In genomic region chr10:117185399-117186089, GRCm38 (mm10) we compare ENCODE assay signal across 27 mouse cellular contexts. TPM values are rescaled to one million over a fixed set of nuclear protein-coding genes. Genes with fewer than 3 reads are reported as not detected.
DNase-seq lines count a peak whose midpoint lies in the region; ATAC-seq and TF ChIP-seq lines count a peak whose summit lies in the region.
"Had no signal": no experiment of that assay in that cellular context is flagged by ENCODE, and none has a peak within 500 bp of the region (broad histone marks: within the 10 kb centered on the region; RNA-seq: fewer than 3 reads in every experiment).

No protein-coding gene starts in this region.

- H3K9me3 ChIP-seq in heart, postnatal 0 days (replicated peaks; ENCODE audit: control insufficient read depth, low read length) = no peaks in the 10 kb centered on the region
- H3K9me3 ChIP-seq in stomach, embryonic 15.5 days = no peaks in the 10 kb centered on the region
- H3K9me3 ChIP-seq in stomach, postnatal 0 days (ENCODE audit: control insufficient read depth, low read length) = no peaks in the 10 kb centered on the region
- H3K9me3 ChIP-seq: embryonic facial prominence, embryonic 12.5 days; forebrain, embryonic 15.5 days; heart, embryonic 15.5 days; hindbrain, embryonic 13.5 days had no signal

- H3K4me3 ChIP-seq in heart, postnatal 0 days (ENCODE audit: low read depth, low read length) = no peak overlapping the region
- H3K4me3 ChIP-seq in stomach, embryonic 15.5 days (replicated peaks) = no peak overlapping the region
- H3K4me3 ChIP-seq in stomach, postnatal 0 days (ENCODE audit: low read depth, low read length) = no peak overlapping the region
- H3K4me3 ChIP-seq: embryonic facial prominence, embryonic 12.5 days; forebrain, embryonic 15.5 days; heart, embryonic 15.5 days; hindbrain, embryonic 13.5 days had no signal

- no peak overlapping the region for H3K9ac ChIP-seq in heart, postnatal 0 days (replicated peaks; ENCODE audit: low read depth, low read length)
- H3K9ac ChIP-seq in stomach, embryonic 15.5 days = no peak overlapping the region
- no peak overlapping the region for H3K9ac ChIP-seq in stomach, postnatal 0 days (ENCODE audit: low read length)
- H3K9ac ChIP-seq: embryonic facial prominence, embryonic 12.5 days; forebrain, embryonic 15.5 days; heart, embryonic 15.5 days; hindbrain, embryonic 13.5 days had no signal

- 41% methylated on average over 9 of the region's 9 CpGs for WGBS in heart, postnatal 0 days
- 38% methylated on average over 9 of the region's 9 CpGs for WGBS in stomach, embryonic 15.5 days
- WGBS in stomach, postnatal 0 days = 35% methylated on average over 9 of the region's 9 CpGs

- ATAC-seq in heart, postnatal 0 days (ENCODE audit: insufficient read depth, low read depth) = peak; percentile 50; the same call in 1 of the 2 replicates
- ATAC-seq in stomach, embryonic 15.5 days (ENCODE audit: insufficient read depth, low FRiP score, low read depth) = no peak
- no peak for ATAC-seq in stomach, postnatal 0 days (ENCODE audit: low FRiP score, low TSS enrichment)
- ATAC-seq in cerebellum, adult (ENCODE audit: insufficient number of reproducible peaks, low FRiP score, low TSS enrichment) = no peak
- ATAC-seq: CD4-positive, CD25-positive, alpha-beta regulatory T cell, adult 4 months; forebrain, embryonic 15.5 days; hindbrain, postnatal 0 days had no signal

- no peak for TF ChIP-seq EP300 in heart, postnatal 0 days (IDR thresholded peaks at IDR 0.05; ENCODE audit: low read depth)
- TF ChIP-seq EP300 in stomach, postnatal 0 days (optimal IDR thresholded peaks at IDR 0.05) = no peak

- H3K4me1 ChIP-seq in heart, postnatal 0 days (ENCODE audit: control insufficient read depth, insufficient read depth) = peaks cover 6% of the 10 kb centered on the region; the same call in 1 of the 2 replicates
- H3K4me1 ChIP-seq in stomach, embryonic 15.5 days = no peaks in the 10 kb centered on the region
- H3K4me1 ChIP-seq in stomach, postnatal 0 days (replicated peaks; ENCODE audit: control insufficient read depth, insufficient read depth) = no peaks in the 10 kb centered on the region
- H3K4me1 ChIP-seq: embryonic facial prominence, embryonic 12.5 days; forebrain, embryonic 15.5 days; hindbrain, embryonic 13.5 days had no signal

- DNase-seq in adrenal gland, adult 2 months = peak; percentile 16
- no peak for DNase-seq in adrenal gland, adult 8-10 months
- no peak for DNase-seq in heart, postnatal 0 days (ENCODE audit: low spot score)
- DNase-seq in heart, postnatal 14 days = no peak
- DNase-seq in stomach, postnatal 0 days (ENCODE audit: low spot score) = no peak
- DNase-seq in urinary bladder, postnatal 36 days (ENCODE audit: low spot score in 2 of 2) = no peak
- DNase-seq: B cell, adult 2 months; cerebellum, adult 11-12 months; cerebellum, adult 9-10 months; cerebellum, postnatal 25 days; gastrocnemius, postnatal 36 days; heart, adult 11 months had no signal

- no peaks in the 10 kb centered on the region for H3K27me3 ChIP-seq in heart, postnatal 0 days (ENCODE audit: control insufficient read depth, insufficient read depth, low read length)
- H3K27me3 ChIP-seq in stomach, embryonic 15.5 days (replicated peaks) = no peaks in the 10 kb centered on the region
- H3K27me3 ChIP-seq in stomach, postnatal 0 days (ENCODE audit: control insufficient read depth, insufficient read depth, low read length) = no peaks in the 10 kb centered on the region
- H3K27me3 ChIP-seq: embryonic facial prominence, embryonic 12.5 days; forebrain, embryonic 15.5 days; heart, embryonic 15.5 days; hindbrain, embryonic 13.5 days had no signal

- no peak overlapping the region for H3K4me2 ChIP-seq in heart, postnatal 0 days (ENCODE audit: low read depth, low read length)
- no peak overlapping the region for H3K4me2 ChIP-seq in stomach, embryonic 15.5 days
- no peak overlapping the region for H3K4me2 ChIP-seq in stomach, postnatal 0 days (replicated peaks; ENCODE audit: low read depth)
- H3K4me2 ChIP-seq: embryonic facial prominence, embryonic 12.5 days; forebrain, embryonic 15.5 days; heart, embryonic 15.5 days; hindbrain, embryonic 13.5 days had no signal

- no peaks in the 10 kb centered on the region for H3K36me3 ChIP-seq in heart, postnatal 0 days (replicated peaks; ENCODE audit: control insufficient read depth, insufficient read depth, low read length)
- no peaks in the 10 kb centered on the region for H3K36me3 ChIP-seq in stomach, embryonic 15.5 days
- H3K36me3 ChIP-seq in stomach, postnatal 0 days (ENCODE audit: control insufficient read depth, insufficient read depth, low read length) = no peaks in the 10 kb centered on the region
- H3K36me3 ChIP-seq: embryonic facial prominence, embryonic 12.5 days; forebrain, embryonic 15.5 days; heart, embryonic 15.5 days; hindbrain, embryonic 13.5 days had no signal

- TF ChIP-seq CTCF in heart, postnatal 0 days (IDR thresholded peaks at IDR 0.05; ENCODE audit: low read depth) = no peak
- TF ChIP-seq CTCF in stomach, postnatal 0 days (IDR thresholded peaks at IDR 0.05; ENCODE audit: low read depth) = no peak

- H3K27ac ChIP-seq in heart, postnatal 0 days (ENCODE audit: low read depth) = no peak overlapping the region
- H3K27ac ChIP-seq in stomach, embryonic 15.5 days = 0 out of 2 replicates have a peak overlapping the region, but pooled peaks have one; percentile 7
- no peak overlapping the region for H3K27ac ChIP-seq in stomach, postnatal 0 days (replicated peaks)
- H3K27ac ChIP-seq: embryonic facial prominence, embryonic 12.5 days; forebrain, embryonic 15.5 days; heart, embryonic 15.5 days; hindbrain, embryonic 13.5 days; hindbrain, postnatal 0 days had no signal

- intact Hi-C loops in heart, postnatal 14 days (cut with DNase I) = no loop called here

RNA-seq across cellular contexts. Expression of gene Frs2, which starts 37.2 kb away (rescaled TPM):
- 10 to 100 TPM; 21.4 to 28.1 TPM for total RNA-seq in adrenal gland, adult 2 months (2021)
- polyA plus RNA-seq in adrenal gland, adult 2 months (2012; rRNA removed) = 4.6 and 5.6 TPM in 2 replicates
- total RNA-seq in adrenal gland, adult 8-10 months (2022) = 10 to 100 TPM; 26.8 to 34.1 (median 29.6) TPM
- total RNA-seq in heart, postnatal 0 days (2014; rRNA removed; ENCODE audit: low replicate concordance) = 13.2 and 14.1 TPM in 2 replicates
- polyA plus RNA-seq in heart, postnatal 0 days (2015; fragmentation: Nextera tagmentation; extraction: Ambion mirVana) = 12.8 and 13.6 TPM in 2 replicates
- total RNA-seq in heart, postnatal 14 days (2021) = 10 to 100 TPM; 17.9 to 19.5 TPM
- 18.4 and 18.8 TPM in 2 replicates for polyA plus RNA-seq in stomach, embryonic 15.5 days (2015; fragmentation: Nextera tagmentation; extraction: Ambion mirVana)
- 11.6 and 11.9 TPM in 2 replicates for polyA plus RNA-seq in stomach, postnatal 0 days (2015; fragmentation: Nextera tagmentation; extraction: Ambion mirVana)

RNA-seq across cellular contexts. Expression of gene Yeats4, which starts 38.8 kb away (rescaled TPM):
- 10 to 100 TPM; 43.0 to 47.3 TPM for total RNA-seq in adrenal gland, adult 2 months (2021)
- 29.1 and 35.7 TPM in 2 replicates for polyA plus RNA-seq in adrenal gland, adult 2 months (2012; rRNA removed)
- total RNA-seq in adrenal gland, adult 8-10 months (2022) = 10 to 100 TPM; 39.3 to 42.6 (median 41.5) TPM
- total RNA-seq in heart, postnatal 0 days (2014; rRNA removed; ENCODE audit: low replicate concordance) = 34.4 and 50.7 TPM in 2 replicates
- polyA plus RNA-seq in heart, postnatal 0 days (2015; fragmentation: Nextera tagmentation; extraction: Ambion mirVana) = 31.1 and 33.6 TPM in 2 replicates
- 10 to 100 TPM; 28.0 to 28.8 TPM for total RNA-seq in heart, postnatal 14 days (2021)
- polyA plus RNA-seq in stomach, embryonic 15.5 days (2015; fragmentation: Nextera tagmentation; extraction: Ambion mirVana) = 62.4 and 64.3 TPM in 2 replicates
- 36.9 and 38.2 TPM in 2 replicates for polyA plus RNA-seq in stomach, postnatal 0 days (2015; fragmentation: Nextera tagmentation; extraction: Ambion mirVana)

RNA-seq across cellular contexts. Expression of gene 9530003J23Rik, which starts 53.0 kb away (rescaled TPM):
- not detected for total RNA-seq in adrenal gland, adult 2 months (2021)
- not detected in 2 replicates for polyA plus RNA-seq in adrenal gland, adult 2 months (2012; rRNA removed)
- total RNA-seq in adrenal gland, adult 8-10 months (2022) = not detected
- not detected in 2 replicates for total RNA-seq in heart, postnatal 0 days (2014; rRNA removed; ENCODE audit: low replicate concordance)
- polyA plus RNA-seq in heart, postnatal 0 days (2015; fragmentation: Nextera tagmentation; extraction: Ambion mirVana) = not detected in 2 replicates
- total RNA-seq in heart, postnatal 14 days (2021) = not detected
- polyA plus RNA-seq in stomach, embryonic 15.5 days (2015; fragmentation: Nextera tagmentation; extraction: Ambion mirVana) = not detected in 2 replicates
- polyA plus RNA-seq in stomach, postnatal 0 days (2015; fragmentation: Nextera tagmentation; extraction: Ambion mirVana) = not detected in 2 replicates
- total RNA-seq: adrenal gland, postnatal 4 days; gastrocnemius, adult 8-10 months; gastrocnemius, postnatal 36 days; hematopoietic stem cell, adult 5-6 weeks; hindbrain, postnatal 0 days; MEL had no signal
- polyA plus RNA-seq: brain, embryonic 14.5 days; CD4-positive, CD25-positive, alpha-beta regulatory T cell, adult 4 months; cortical plate, adult 2 months; embryonic facial prominence, embryonic 12.5 days; forebrain, embryonic 11.5 days; forebrain, embryonic 15.5 days; heart, embryonic 15.5 days; hindbrain, postnatal 0 days had no signal
